Mouse (Mus musculus) thymus, adult 2 months (tissue): ENCODE data around the gene Atp13a3. TPM values are rescaled to one million over a fixed set of nuclear protein-coding genes. Genes with fewer than 3 reads are reported as not detected.

Source experiments
- DNase-seq: peaks from one replicate; pipeline ENCODE4 v3.0.0; 2021
- H3K27ac ChIP-seq: fragments of 200-500 bp; 2 replicates; pipeline ENCODE4 v1.5.1; 2012; ENCODE audit warnings: low read length, control low read depth; ENCODE audit not compliant: control insufficient read depth, insufficient read depth
- H3K27me3 ChIP-seq: fragments of 200-500 bp; 2 replicates; pipeline ENCODE4 v1.6.1; 2012; ENCODE audit warnings: mild to moderate bottlenecking, low read length, moderate library complexity, mixed read lengths; ENCODE audit not compliant: control insufficient read depth, insufficient read depth
- H3K36me3 ChIP-seq: fragments of 200-500 bp; 2 replicates; pipeline ENCODE4 v1.6.1; 2012; ENCODE audit warnings: mild to moderate bottlenecking, low read length, moderate library complexity; ENCODE audit not compliant: control insufficient read depth, insufficient read depth
- H3K4me1 ChIP-seq: fragments of 200-500 bp; replicated peaks from 2 replicates; pipeline ENCODE4 v1.6.1; 2012; ENCODE audit warnings: low read length; ENCODE audit not compliant: control insufficient read depth, insufficient read depth
- H3K4me3 ChIP-seq: fragments of 200-500 bp; 2 replicates; pipeline ENCODE4 v1.5.1; 2012; ENCODE audit warnings: mild to moderate bottlenecking, low read length, control low read depth, moderate library complexity; ENCODE audit not compliant: control insufficient read depth, insufficient read depth
- CTCF ChIP-seq: fragments of 200-500 bp; IDR thresholded peaks from 2 replicates; pipeline ENCODE4 v1.5.1; 2012; ENCODE audit warnings: mild to moderate bottlenecking, control low read depth, low read length, moderate library complexity, borderline replicate concordance; ENCODE audit not compliant: control insufficient read depth, poor library complexity, insufficient read depth; ENCODE audit errors: extremely low read depth
- POLR2A ChIP-seq: fragments of 200-500 bp; IDR thresholded peaks from 2 replicates; pipeline ENCODE4 v1.6.1; 2012; ENCODE audit warnings: mild to moderate bottlenecking, low read length, control low read depth, moderate library complexity; ENCODE audit not compliant: control insufficient read depth, poor library complexity, insufficient read depth; ENCODE audit errors: extremely low read depth
- WGBS: fragments of 180-500 bp; shearing (Covaris S2); methylation state at CpG from one replicate; pipeline ENCODE4 v1.1.7; 2018; 5-methylcytosine and 5-hydroxymethylcytosine counted together
- polyA plus RNA-seq: library from polyadenylated mRNA; depleted of rRNA; stranded (reverse); fragments of >200 nt; gene quantifications from 2 replicates; pipeline ENCODE4 v1.2.3, GENCODE M21; 2012

Gene Atp13a3
- polyA plus RNA-seq, 1 experiment, result 68.1 TPM

DNA sequence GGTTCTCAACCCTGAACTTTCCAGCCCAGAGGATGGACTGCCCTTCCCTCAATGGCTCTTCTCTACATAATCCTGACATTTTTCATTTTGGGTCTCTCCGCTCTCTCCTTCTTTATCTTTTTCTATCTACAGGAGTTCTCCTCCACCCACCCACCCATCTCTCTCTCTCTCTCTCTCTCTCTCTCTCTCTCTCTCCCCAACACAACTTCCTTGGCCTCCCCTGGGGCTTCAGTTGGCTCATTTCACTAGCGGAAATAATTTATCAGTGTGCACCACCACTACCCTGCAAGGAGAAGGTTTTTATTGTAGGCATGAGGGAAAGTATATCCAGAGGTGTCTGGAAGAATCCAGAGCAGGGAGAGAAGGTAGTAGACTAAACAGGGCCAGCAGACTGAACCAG, 26.3 kb upstream of the Atp13a3 start:
- WGBS, result 94% methylated on average over 2 of the region's 2 CpGs
- H3K27me3 ChIP-seq, result no peaks in the 10 kb centered on the region
- no peak for TF ChIP-seq CTCF
- no peak for TF ChIP-seq POLR2A
- no peak overlapping the region for H3K4me3 ChIP-seq
- H3K4me1 ChIP-seq, result 0 out of 2 replicates have a peak, but pooled peaks cover 3% of the 10 kb centered on the region
- no peaks in the 10 kb centered on the region for H3K36me3 ChIP-seq
- no peak overlapping the region for H3K27ac ChIP-seq
- DNase-seq, result no peak

DNA sequence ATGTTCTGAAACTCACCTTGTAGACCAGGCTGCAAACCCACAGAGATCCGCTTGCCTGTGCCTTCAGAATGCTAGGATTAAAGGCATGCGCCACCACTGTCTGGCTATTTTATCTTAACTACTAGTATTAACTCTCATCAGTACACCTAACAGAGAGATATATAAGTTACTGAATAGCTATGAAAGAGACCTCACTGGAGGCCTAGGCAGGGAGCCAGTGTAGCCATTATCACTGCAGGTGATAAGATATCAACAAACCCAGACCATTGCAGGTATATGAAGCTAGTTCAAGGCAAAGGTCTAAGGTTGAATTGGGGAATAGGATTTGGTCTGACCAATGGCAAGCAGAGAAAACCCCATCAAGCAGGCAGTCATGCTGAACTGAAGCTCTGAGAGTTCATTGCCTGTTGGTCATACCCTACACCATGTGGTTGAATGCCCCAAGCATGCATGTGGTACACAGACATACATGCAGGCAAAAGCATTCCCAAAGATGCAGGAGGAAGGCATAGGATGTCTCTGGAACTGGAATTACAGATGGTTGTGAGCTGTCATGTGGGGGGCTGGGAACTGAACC, 24.8 kb upstream of the Atp13a3 start:
- no peak for TF ChIP-seq POLR2A
- TF ChIP-seq CTCF, result no peak
- no peaks in the 10 kb centered on the region for H3K36me3 ChIP-seq
- H3K27me3 ChIP-seq, result no peaks in the 10 kb centered on the region
- 0 out of 2 replicates have a peak, but pooled peaks cover 3% of the 10 kb centered on the region for H3K4me1 ChIP-seq
- H3K4me3 ChIP-seq, result no peak overlapping the region
- no peak for DNase-seq
- WGBS, result 98% methylated on average over 2 of the region's 2 CpGs
- no peak overlapping the region for H3K27ac ChIP-seq

DNA sequence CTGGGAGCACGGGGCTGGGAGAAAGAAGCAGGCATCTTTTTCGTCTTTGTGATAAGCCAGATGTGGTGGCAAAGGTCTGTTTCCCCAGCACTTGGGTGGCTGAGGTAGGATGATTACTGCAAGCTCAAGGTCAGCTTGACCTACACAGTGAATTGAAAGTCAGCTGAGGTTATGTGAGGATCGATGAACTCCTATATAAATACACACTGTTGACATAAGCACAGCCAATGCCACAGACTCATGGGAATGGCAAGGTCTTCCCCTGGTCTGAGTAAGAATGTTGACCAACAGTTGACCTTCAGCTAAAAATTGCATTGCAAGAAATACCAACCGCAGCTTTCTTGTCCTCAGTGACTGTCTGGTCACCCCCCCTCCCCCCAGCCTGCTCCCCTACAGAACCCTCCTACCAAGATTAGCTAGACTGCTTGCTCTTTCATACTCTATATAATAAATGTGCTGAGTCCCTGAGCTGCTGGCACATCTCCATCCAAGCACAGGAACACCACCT, 23.0 kb upstream of the Atp13a3 start:
- WGBS, result 87% methylated on average over 4 of the region's 4 CpGs
- Histone ChIP-seq H3K27ac (no peak overlapping the region), H3K27me3 (no peaks in the 10 kb centered on the region), H3K4me1 (0 out of 2 replicates have a peak, but pooled peaks cover 3% of the 10 kb centered on the region), H3K36me3 (no peaks in the 10 kb centered on the region), H3K4me3 (no peak overlapping the region)
- no peak for DNase-seq
- TF ChIP-seq CTCF, result no peak
- TF ChIP-seq POLR2A, result no peak

DNA sequence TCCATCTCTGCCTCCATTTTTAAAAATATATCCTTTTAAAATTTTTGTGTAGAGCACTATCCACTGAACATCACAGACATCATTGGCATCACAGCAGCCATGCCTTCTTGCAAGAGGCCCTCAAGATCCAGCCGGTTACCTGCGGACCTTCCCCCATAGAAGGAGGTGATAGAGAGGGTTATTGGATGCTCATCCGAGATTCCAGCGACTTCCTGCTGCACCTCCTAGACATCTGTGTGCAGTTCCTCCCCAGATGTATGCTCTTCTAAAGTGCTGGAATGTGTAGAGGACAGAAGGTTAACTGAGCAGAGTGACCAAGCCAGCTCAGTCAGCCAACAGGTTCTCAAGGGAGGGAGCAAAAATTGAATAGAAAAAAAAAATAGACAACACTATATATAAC, 21.7 kb upstream of the Atp13a3 start:
- H3K27me3 ChIP-seq, result no peaks in the 10 kb centered on the region
- H3K36me3 ChIP-seq, result no peaks in the 10 kb centered on the region
- TF ChIP-seq POLR2A (no peak), CTCF (no peak)
- no peak overlapping the region for H3K4me3 ChIP-seq
- H3K27ac ChIP-seq, result no peak overlapping the region
- WGBS, result 91% methylated on average over 4 of the region's 4 CpGs
- peaks cover 3% of the 10 kb centered on the region; the same call in 1 of the 2 replicates for H3K4me1 ChIP-seq
- DNase-seq, result no peak

DNA sequence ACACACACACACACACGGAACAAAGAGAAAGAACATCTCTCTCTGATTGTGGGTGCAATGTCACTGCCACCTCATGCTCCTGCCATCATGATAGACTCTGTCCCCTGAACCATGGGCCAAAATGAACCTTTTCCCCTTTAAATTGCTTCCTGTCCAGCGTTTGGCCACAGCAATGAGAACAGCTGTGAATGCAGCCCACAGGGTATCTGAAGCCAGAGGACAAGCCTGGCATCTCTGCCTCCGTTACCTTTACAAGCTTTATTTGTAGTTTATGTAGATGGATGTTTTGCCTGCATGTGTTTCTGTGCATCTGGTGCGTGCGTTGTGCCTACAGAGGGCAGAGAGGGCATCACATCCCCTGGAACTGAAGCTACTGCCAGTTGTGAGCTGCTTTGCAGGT, 21.2 kb upstream of the Atp13a3 start:
- Histone ChIP-seq H3K4me1 (peaks cover 3% of the 10 kb centered on the region; the same call in 1 of the 2 replicates), H3K36me3 (no peaks in the 10 kb centered on the region), H3K4me3 (no peak overlapping the region), H3K27ac (no peak overlapping the region), H3K27me3 (no peaks in the 10 kb centered on the region)
- 91% methylated on average over 5 of the region's 5 CpGs for WGBS
- DNase-seq, result no peak
- no peak for TF ChIP-seq POLR2A
- no peak for TF ChIP-seq CTCF

DNA sequence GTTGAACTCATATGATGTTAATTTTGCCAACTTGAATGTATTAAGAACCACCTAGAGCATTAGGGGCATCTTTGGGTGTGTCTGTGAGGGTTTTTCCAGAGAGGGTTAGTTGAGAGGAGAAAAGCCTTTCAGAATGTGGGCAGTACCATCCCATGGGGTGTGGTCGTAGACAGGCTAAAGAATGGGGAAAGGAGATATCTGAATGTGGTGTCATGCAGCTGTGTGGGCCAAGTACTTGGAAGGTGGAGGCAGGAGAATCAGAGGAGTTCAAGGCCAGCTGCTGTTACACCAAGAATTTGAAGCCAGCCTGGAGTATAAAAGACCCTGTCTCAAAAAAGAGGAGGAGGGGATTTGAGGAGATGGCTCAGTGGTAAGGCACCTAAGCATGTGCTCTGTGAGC, 20.2 kb upstream of the Atp13a3 start:
- H3K36me3 ChIP-seq, result no peaks in the 10 kb centered on the region
- peaks cover 6% of the 10 kb centered on the region for H3K4me1 ChIP-seq
- 90% methylated on average over 1 of the region's 1 CpGs for WGBS
- no peak for DNase-seq
- no peak overlapping the region for H3K4me3 ChIP-seq
- H3K27ac ChIP-seq, result no peak overlapping the region
- TF ChIP-seq CTCF, result no peak
- no peak for TF ChIP-seq POLR2A
- no peaks in the 10 kb centered on the region for H3K27me3 ChIP-seq

DNA sequence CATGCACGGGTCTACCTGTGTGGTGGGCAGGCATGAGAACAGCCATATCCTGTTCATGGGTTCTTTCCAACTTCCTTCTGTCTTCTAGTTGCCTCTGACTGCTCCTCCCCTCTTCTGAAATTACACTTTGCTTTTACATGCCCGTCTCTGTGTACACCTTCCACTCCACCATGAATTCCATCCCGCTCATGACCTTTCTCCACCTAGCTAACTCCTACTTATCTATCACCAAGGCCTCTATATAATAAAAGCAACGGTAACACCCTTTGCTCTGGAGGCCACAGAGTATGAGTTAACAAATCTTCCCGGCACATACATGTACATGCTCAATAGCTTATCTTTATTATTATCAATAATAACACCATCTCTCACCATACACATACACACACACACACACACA, 18.3 kb upstream of the Atp13a3 start:
- Histone ChIP-seq H3K4me3 (no peak overlapping the region), H3K36me3 (no peaks in the 10 kb centered on the region), H3K27ac (no peak overlapping the region), H3K4me1 (peaks cover 6% of the 10 kb centered on the region), H3K27me3 (no peaks in the 10 kb centered on the region)
- DNase-seq, result no peak
- WGBS, result 63% methylated on average over 5 of the region's 5 CpGs
- no peak for TF ChIP-seq CTCF
- TF ChIP-seq POLR2A, result no peak
